ENCODE assay signal across 37 mouse cellular contexts in genomic region chrX:72022241-72022640, GRCm38 (mm10). TPM values are rescaled to one million over a fixed set of nuclear protein-coding genes. Genes with fewer than 3 reads are reported as not detected.
"Had no signal": no experiment of that assay in that cellular context is flagged by ENCODE, and none has a peak within 500 bp of the region (broad histone marks: within the 10 kb centered on the region; RNA-seq: fewer than 3 reads in every experiment).

No protein-coding gene starts in this region.

- H3K27ac ChIP-seq: heart, embryonic 10.5 days; heart, embryonic 13.5 days; heart, embryonic 15.5 days; hindbrain, embryonic 10.5 days; hindbrain, embryonic 12.5 days; hindbrain, embryonic 13.5 days; hindbrain, embryonic 14.5 days; hindbrain, embryonic 15.5 days; hindbrain, postnatal 0 days; intestine, embryonic 15.5 days; kidney, embryonic 15.5 days; kidney, postnatal 0 days; layer of hippocampus, adult 2 months had no signal

- H3K4me2 ChIP-seq: heart, embryonic 11.5 days; heart, embryonic 12.5 days; heart, embryonic 13.5 days; heart, embryonic 15.5 days; hindbrain, embryonic 12.5 days; hindbrain, embryonic 13.5 days; hindbrain, embryonic 14.5 days; hindbrain, embryonic 15.5 days; intestine, embryonic 15.5 days; kidney, embryonic 15.5 days had no signal

- H3K9ac ChIP-seq: heart, embryonic 12.5 days; heart, embryonic 13.5 days; heart, embryonic 15.5 days; hindbrain, embryonic 12.5 days; hindbrain, embryonic 13.5 days; hindbrain, embryonic 14.5 days; hindbrain, embryonic 15.5 days; intestine, embryonic 15.5 days; kidney, embryonic 15.5 days had no signal

- H3K9me3 ChIP-seq: heart, embryonic 10.5 days; heart, embryonic 12.5 days; heart, embryonic 13.5 days; heart, embryonic 15.5 days; hindbrain, embryonic 10.5 days; hindbrain, embryonic 12.5 days; hindbrain, embryonic 13.5 days; hindbrain, embryonic 15.5 days; intestine, embryonic 15.5 days; kidney, embryonic 15.5 days had no signal

- H3K4me1 ChIP-seq: heart, embryonic 10.5 days; heart, embryonic 12.5 days; heart, embryonic 13.5 days; heart, embryonic 15.5 days; hindbrain, embryonic 10.5 days; hindbrain, embryonic 12.5 days; hindbrain, embryonic 13.5 days; hindbrain, embryonic 15.5 days; intestine, embryonic 15.5 days; kidney, embryonic 15.5 days had no signal

- H3K27me3 ChIP-seq: heart, embryonic 12.5 days; heart, embryonic 13.5 days; heart, embryonic 15.5 days; hindbrain, embryonic 12.5 days; hindbrain, embryonic 13.5 days; hindbrain, embryonic 15.5 days; intestine, embryonic 15.5 days had no signal

- DNase-seq: heart, postnatal 4 days; kidney, adult 11 months; kidney, adult 18-20 months; layer of hippocampus, postnatal 36 days had no signal

- H3K36me3 ChIP-seq: heart, embryonic 10.5 days; heart, embryonic 12.5 days; heart, embryonic 13.5 days; heart, embryonic 15.5 days; hindbrain, embryonic 10.5 days; hindbrain, embryonic 12.5 days; hindbrain, embryonic 13.5 days; hindbrain, embryonic 15.5 days; intestine, embryonic 15.5 days; kidney, embryonic 15.5 days had no signal

- H3K4me3 ChIP-seq: heart, embryonic 10.5 days; heart, embryonic 12.5 days; heart, embryonic 13.5 days; heart, embryonic 15.5 days; hindbrain, embryonic 10.5 days; hindbrain, embryonic 12.5 days; hindbrain, embryonic 13.5 days; hindbrain, embryonic 15.5 days; intestine, embryonic 15.5 days; kidney, embryonic 15.5 days; layer of hippocampus, adult 2 months had no signal

- ATAC-seq: inflammation-experienced regulatory T-cells, adult 6 months; intestine, embryonic 15.5 days; intestine, embryonic 16.5 days; intestine, postnatal 0 days had no signal

RNA-seq across cellular contexts. Expression of gene Cnga2, which starts 30.6 kb away (rescaled TPM):
- total RNA-seq: heart, postnatal 25 days; heart, postnatal 36 days; hematopoietic stem cell, adult 5-6 weeks; layer of hippocampus, postnatal 25 days; layer of hippocampus, postnatal 36 days had no signal
- polyA plus RNA-seq: heart, embryonic 12.5 days; hindbrain, embryonic 10.5 days; hindbrain, embryonic 11.5 days; intestine, embryonic 15.5 days; intestine, postnatal 0 days; kidney, adult 2 months; kidney, postnatal 0 days; large intestine, adult 2 months had no signal

RNA-seq across cellular contexts. Expression of gene Fate1, which starts 49.5 kb away (rescaled TPM):
- total RNA-seq: heart, postnatal 14 days; heart, postnatal 25 days; heart, postnatal 36 days; heart, postnatal 4 days; hematopoietic stem cell, adult 5-6 weeks; hindbrain, postnatal 0 days; layer of hippocampus, adult 18-20 months; layer of hippocampus, adult 2 months; layer of hippocampus, postnatal 10 days; layer of hippocampus, postnatal 14 days; layer of hippocampus, postnatal 25 days; layer of hippocampus, postnatal 36 days had no signal
- polyA plus RNA-seq: heart, embryonic 11.5 days; heart, embryonic 12.5 days; heart, embryonic 13.5 days; heart, embryonic 14.5 days; heart, embryonic 15.5 days; heart, embryonic 16.5 days; hindbrain, embryonic 10.5 days; hindbrain, embryonic 12.5 days; hindbrain, embryonic 13.5 days; hindbrain, embryonic 14.5 days; hindbrain, postnatal 0 days; inflammation-experienced regulatory T-cells, adult 6 months; intestine, embryonic 14.5 days; intestine, embryonic 15.5 days; intestine, embryonic 16.5 days; intestine, postnatal 0 days; kidney, adult 2 months; kidney, embryonic 14.5 days; kidney, embryonic 15.5 days; kidney, postnatal 0 days; large intestine, adult 2 months had no signal

RNA-seq across cellular contexts. Expression of gene Prrg3, which starts 59.8 kb away (rescaled TPM):
- total RNA-seq: hematopoietic stem cell, adult 5-6 weeks had no signal
- polyA plus RNA-seq: inflammation-experienced regulatory T-cells, adult 6 months had no signal
